In genomic region chr1:180849701-180850301, GRCm38 (mm10) we compare ENCODE assay signal across 8 mouse cellular contexts. TPM values are rescaled to one million over a fixed set of nuclear protein-coding genes. Genes with fewer than 3 reads are reported as not detected.
DNase-seq lines count a peak whose midpoint lies in the region; ATAC-seq and TF ChIP-seq lines count a peak whose summit lies in the region.

No protein-coding gene starts in this region.

- no peak for DNase-seq in gastrocnemius, adult 2 months
- no peak for DNase-seq in gastrocnemius, postnatal 4 days (ENCODE audit: low spot score in 2 of 2)
- peak; percentile 66 for DNase-seq in ES-CJ7 (ENCODE audit: low read depth, low spot score)
- DNase-seq in gastrocnemius, postnatal 25 days = no peak

- no peaks in the 10 kb centered on the region for H3K36me3 ChIP-seq in intestine, embryonic 15.5 days
- H3K36me3 ChIP-seq in midbrain, embryonic 12.5 days = no peaks in the 10 kb centered on the region

- ATAC-seq in intestine, embryonic 15.5 days = no peak
- ATAC-seq in midbrain, embryonic 12.5 days (ENCODE audit: low FRiP score, low read depth) = no peak
- ATAC-seq in erythroid progenitor cell, adult 5-6 weeks (replicated peaks; ENCODE audit: low FRiP score, poor library complexity, severe bottlenecking) = no peak

- intact Hi-C loops in gastrocnemius, adult 2 months (cut with DNase I) = loop anchor here (2.0 kb wide), 1 partner anchor 81 kb away; no protein-coding TSS in a partner anchor

- TF ChIP-seq POLR2A in embryonic fibroblast, embryonic 13.5 days (IDR thresholded peaks at IDR 0.05; ENCODE audit: low read depth, low read length) = no peak

- peak overlapping the region; percentile 57; the same call in 1 of the 2 replicates for H3K9ac ChIP-seq in intestine, embryonic 15.5 days
- H3K9ac ChIP-seq in midbrain, embryonic 12.5 days (replicated peaks) = peak overlapping the region; percentile 70

- peak overlapping the region; percentile 99 for H3K27ac ChIP-seq in gastrocnemius, adult 2 months
- H3K27ac ChIP-seq in embryonic fibroblast, embryonic 13.5 days (ENCODE audit: insufficient read depth, low read length) = peak overlapping the region; percentile 98
- H3K27ac ChIP-seq in intestine, embryonic 15.5 days = peak overlapping the region; percentile 99
- H3K27ac ChIP-seq in midbrain, embryonic 12.5 days (replicated peaks) = peak overlapping the region; percentile 99

- TF ChIP-seq CTCF in gastrocnemius, adult 2 months (IDR thresholded peaks at IDR 0.05) = no peak
- TF ChIP-seq CTCF in embryonic fibroblast, embryonic 13.5 days (IDR thresholded peaks at IDR 0.05; ENCODE audit: borderline replicate concordance, insufficient read depth, low read length) = no peak

- H3K4me3 ChIP-seq in gastrocnemius, adult 2 months = peak overlapping the region; percentile 89
- peak overlapping the region; percentile 17; the same call in 1 of the 2 replicates for H3K4me3 ChIP-seq in embryonic fibroblast, embryonic 13.5 days (ENCODE audit: insufficient read depth, low read length)
- H3K4me3 ChIP-seq in intestine, embryonic 15.5 days (replicated peaks) = peak overlapping the region; percentile 64
- H3K4me3 ChIP-seq in midbrain, embryonic 12.5 days = peak overlapping the region; percentile 77

- peak overlapping the region; percentile 82 for H3K4me2 ChIP-seq in intestine, embryonic 15.5 days (replicated peaks)
- H3K4me2 ChIP-seq in midbrain, embryonic 12.5 days (replicated peaks) = peak overlapping the region; percentile 72

- peaks cover 12% of the 10 kb centered on the region for H3K4me1 ChIP-seq in embryonic fibroblast, embryonic 13.5 days (ENCODE audit: control insufficient read depth, insufficient read depth, low read length)
- H3K4me1 ChIP-seq in intestine, embryonic 15.5 days (replicated peaks) = peaks cover 29% of the 10 kb centered on the region
- peaks cover 44% of the 10 kb centered on the region for H3K4me1 ChIP-seq in midbrain, embryonic 12.5 days

- H3K9me3 ChIP-seq in intestine, embryonic 15.5 days = no peaks in the 10 kb centered on the region
- H3K9me3 ChIP-seq in midbrain, embryonic 12.5 days = no peaks in the 10 kb centered on the region

- H3K27me3 ChIP-seq in intestine, embryonic 15.5 days (replicated peaks) = no peaks in the 10 kb centered on the region
- H3K27me3 ChIP-seq in midbrain, embryonic 12.5 days = no peaks in the 10 kb centered on the region

- 39% methylated on average over 11 of the region's 11 CpGs for WGBS in intestine, embryonic 15.5 days
- 30% methylated on average over 11 of the region's 11 CpGs for WGBS in midbrain, embryonic 12.5 days

RNA-seq across cellular contexts. Expression of gene Sde2, which starts 1.1 kb away (rescaled TPM):
- total RNA-seq in gastrocnemius, adult 2 months (2021) = 1 to 10 TPM; 7.4 to 7.8 TPM
- total RNA-seq in gastrocnemius, postnatal 4 days (2021) = 10 to 100 TPM; 18.5 to 20.0 TPM
- 25.9 and 28.0 TPM in 2 replicates for polyA plus RNA-seq in embryonic fibroblast, embryonic 13.5 days (2011; ENCODE audit: insufficient read length, low read depth, missing spikeins)
- polyA plus RNA-seq in intestine, embryonic 15.5 days (2015; fragmentation: Nextera tagmentation; extraction: Ambion mirVana) = 31.5 and 31.7 TPM in 2 replicates
- polyA plus RNA-seq in midbrain, embryonic 12.5 days (2016; fragmentation: Nextera tagmentation; extraction: Ambion mirVana) = 36.3 and 36.7 TPM in 2 replicates
- 21.3 and 23.9 TPM in 2 replicates for total RNA-seq in erythroid progenitor cell, adult 5-6 weeks (2015; ENCODE audit: low replicate concordance)
- total RNA-seq in erythroid progenitor cell, adult 5-6 weeks (2017; ENCODE audit: low replicate concordance) = 29.9 and 35.2 TPM in 2 replicates
- total RNA-seq in gastrocnemius, postnatal 25 days (2021) = 1 to 10 TPM; 7.5 TPM

RNA-seq across cellular contexts. Expression of gene H3f3a, which starts 36.1 kb away (rescaled TPM):
- total RNA-seq in gastrocnemius, adult 2 months (2021) = 100 to 1,000 TPM; 314 to 379 TPM
- total RNA-seq in gastrocnemius, postnatal 4 days (2021) = 100 to 1,000 TPM; 776 to 797 TPM
- polyA plus RNA-seq in embryonic fibroblast, embryonic 13.5 days (2011; ENCODE audit: insufficient read length, low read depth, missing spikeins) = 542 and 820 TPM in 2 replicates
- polyA plus RNA-seq in intestine, embryonic 15.5 days (2015; fragmentation: Nextera tagmentation; extraction: Ambion mirVana) = 1,771 and 1,977 TPM in 2 replicates
- 3,369 and 3,552 TPM in 2 replicates for polyA plus RNA-seq in midbrain, embryonic 12.5 days (2016; fragmentation: Nextera tagmentation; extraction: Ambion mirVana)
- 2,042 and 2,351 TPM in 2 replicates for total RNA-seq in erythroid progenitor cell, adult 5-6 weeks (2015; ENCODE audit: low replicate concordance)
- total RNA-seq in erythroid progenitor cell, adult 5-6 weeks (2017; ENCODE audit: low replicate concordance) = 2,407 and 2,791 TPM in 2 replicates
- total RNA-seq in gastrocnemius, postnatal 25 days (2021) = 100 to 1,000 TPM; 350 to 362 TPM

RNA-seq across cellular contexts. Expression of gene Lefty2, which starts 43.1 kb away (rescaled TPM):
- total RNA-seq in gastrocnemius, adult 2 months (2021) = not detected
- not detected for total RNA-seq in gastrocnemius, postnatal 4 days (2021)
- not detected in 2 replicates for polyA plus RNA-seq in embryonic fibroblast, embryonic 13.5 days (2011; ENCODE audit: insufficient read length, low read depth, missing spikeins)
- 0.05 and 0.09 TPM in 2 replicates for polyA plus RNA-seq in intestine, embryonic 15.5 days (2015; fragmentation: Nextera tagmentation; extraction: Ambion mirVana)
- polyA plus RNA-seq in midbrain, embryonic 12.5 days (2016; fragmentation: Nextera tagmentation; extraction: Ambion mirVana) = not detected in 2 replicates
- not detected in 2 replicates for total RNA-seq in erythroid progenitor cell, adult 5-6 weeks (2015; ENCODE audit: low replicate concordance)
- not detected in 2 replicates for total RNA-seq in erythroid progenitor cell, adult 5-6 weeks (2017; ENCODE audit: low replicate concordance)
- not detected for total RNA-seq in gastrocnemius, postnatal 25 days (2021)

RNA-seq across cellular contexts. Expression of gene Pycr2, which starts 54.3 kb away (rescaled TPM):
- 10 to 100 TPM; 10.3 to 11.7 TPM for total RNA-seq in gastrocnemius, adult 2 months (2021)
- 10 to 100 TPM; 24.1 to 27.0 TPM for total RNA-seq in gastrocnemius, postnatal 4 days (2021)
- 21.2 and 26.0 TPM in 2 replicates for polyA plus RNA-seq in embryonic fibroblast, embryonic 13.5 days (2011; ENCODE audit: insufficient read length, low read depth, missing spikeins)
- polyA plus RNA-seq in intestine, embryonic 15.5 days (2015; fragmentation: Nextera tagmentation; extraction: Ambion mirVana) = 71.4 and 82.4 TPM in 2 replicates
- polyA plus RNA-seq in midbrain, embryonic 12.5 days (2016; fragmentation: Nextera tagmentation; extraction: Ambion mirVana) = 94.0 and 98.4 TPM in 2 replicates
- total RNA-seq in erythroid progenitor cell, adult 5-6 weeks (2015; ENCODE audit: low replicate concordance) = 21.3 and 42.8 TPM in 2 replicates
- total RNA-seq in erythroid progenitor cell, adult 5-6 weeks (2017; ENCODE audit: low replicate concordance) = 26.3 and 26.6 TPM in 2 replicates
- 10 to 100 TPM; 12.4 to 14.1 TPM for total RNA-seq in gastrocnemius, postnatal 25 days (2021)

Comparison
In these comparisons a context has a peak if more than half of its experiments do, and no peak if none do; other contexts are left out.
1. H3K4me3 ChIP-seq: peak in every context shown above with its lines; median percentile 89 in gastrocnemius, adult 2 months; 77 in midbrain, embryonic 12.5 days; 64 in intestine, embryonic 15.5 days; 17 in embryonic fibroblast, embryonic 13.5 days.